Comparison of ENCODE assay signal across 8 mouse cellular contexts in the genomic region with DNA sequence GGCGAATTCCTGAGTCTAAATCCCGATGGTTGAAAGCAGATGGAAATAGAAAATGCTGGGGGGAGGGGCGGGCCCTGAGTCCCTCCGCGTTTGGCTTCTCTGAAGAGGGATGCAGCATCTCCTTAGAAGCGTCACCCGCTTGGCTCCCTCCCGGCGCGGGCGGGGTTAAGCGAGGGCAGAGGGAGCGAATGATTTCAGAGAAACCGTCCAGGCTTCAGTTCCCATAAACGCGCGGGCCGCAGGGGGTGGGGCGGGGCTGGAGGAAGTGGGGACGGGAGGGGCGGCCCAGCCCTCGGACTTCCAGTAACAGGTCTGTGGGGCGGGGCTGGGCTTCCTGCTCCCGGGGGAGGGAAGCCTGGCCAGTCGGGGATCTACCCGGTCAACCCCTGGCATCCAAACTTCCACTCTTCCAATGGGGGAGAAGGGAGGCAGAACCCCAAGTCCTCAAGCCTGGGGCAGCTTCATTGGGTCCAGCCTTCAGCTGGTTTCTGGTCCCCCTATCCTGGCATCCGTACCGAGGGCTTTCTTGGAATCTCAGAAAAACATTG. TPM values are rescaled to one million over a fixed set of nuclear protein-coding genes. Genes with fewer than 3 reads are reported as not detected.
DNase-seq lines count a peak whose midpoint lies in the region; ATAC-seq and TF ChIP-seq lines count a peak whose summit lies in the region.

No protein-coding gene starts in this region.

- peak overlapping the region; percentile 71 for H3K9ac ChIP-seq in heart, adult 2 months (ENCODE audit: low read depth, low read length)
- peak overlapping the region; percentile 78 for H3K9ac ChIP-seq in liver, adult 2 months (ENCODE audit: low read depth, low read length)
- H3K9ac ChIP-seq in midbrain, postnatal 0 days (replicated peaks; ENCODE audit: low read length, poor library complexity, severe bottlenecking) = peak overlapping the region; percentile 56
- no peak overlapping the region for H3K9ac ChIP-seq in stomach, embryonic 14.5 days (replicated peaks; ENCODE audit: low read depth, low read length)

- peak overlapping the region; percentile 80 for H3K4me2 ChIP-seq in midbrain, postnatal 0 days (ENCODE audit: low read depth, low read length, poor library complexity, severe bottlenecking)
- H3K4me2 ChIP-seq in stomach, embryonic 14.5 days (replicated peaks; ENCODE audit: low read depth, low read length) = peak overlapping the region; percentile 50

- peak overlapping the region; percentile 86 for H3K27ac ChIP-seq in heart, adult 2 months
- H3K27ac ChIP-seq in liver, adult 2 months (replicated peaks; ENCODE audit: insufficient read depth, low read depth, low read length) = peak overlapping the region; percentile 78
- H3K27ac ChIP-seq in midbrain, postnatal 0 days (ENCODE audit: low read depth, low read length) = no peak overlapping the region
- H3K27ac ChIP-seq in stomach, embryonic 14.5 days (ENCODE audit: low read length) = peak overlapping the region; percentile 73

- 0 out of 2 replicates have a peak, but pooled peaks have one; percentile 38 for TF ChIP-seq EP300 in heart, adult 2 months (IDR thresholded peaks at IDR 0.05; ENCODE audit: insufficient read depth, low read depth, low read length)

- no peak for ATAC-seq in cerebellum, adult (ENCODE audit: insufficient number of reproducible peaks, low FRiP score, low TSS enrichment)
- ATAC-seq in midbrain, postnatal 0 days (ENCODE audit: low FRiP score) = peak; percentile 45
- peak; percentile 58 for ATAC-seq in stomach, embryonic 14.5 days (ENCODE audit: insufficient number of reproducible peaks, insufficient read depth, low FRiP score, low read depth)

- intact Hi-C loops in heart, adult 2 months (cut with DNase I) = no loop called here

- no peaks in the 10 kb centered on the region for H3K27me3 ChIP-seq in heart, adult 2 months (ENCODE audit: control insufficient read depth, insufficient read depth, low read length)
- no peaks in the 10 kb centered on the region for H3K27me3 ChIP-seq in liver, adult 2 months (ENCODE audit: control insufficient read depth, insufficient read depth, low read length)
- peaks cover 11% of the 10 kb centered on the region for H3K27me3 ChIP-seq in midbrain, postnatal 0 days (ENCODE audit: insufficient read depth, low read length)
- no peaks in the 10 kb centered on the region for H3K27me3 ChIP-seq in stomach, embryonic 14.5 days (ENCODE audit: control insufficient read depth, insufficient read depth, low read length)

- no peaks in the 10 kb centered on the region for H3K36me3 ChIP-seq in heart, adult 2 months (ENCODE audit: control insufficient read depth, insufficient read depth, low read length)
- peaks cover 23% of the 10 kb centered on the region for H3K36me3 ChIP-seq in liver, adult 2 months (ENCODE audit: control insufficient read depth, insufficient read depth, low read length)
- H3K36me3 ChIP-seq in midbrain, postnatal 0 days (ENCODE audit: insufficient read depth, low read length) = no peaks in the 10 kb centered on the region
- H3K36me3 ChIP-seq in stomach, embryonic 14.5 days (ENCODE audit: control insufficient read depth, insufficient read depth, low read length) = no peaks in the 10 kb centered on the region

- peak; percentile 25 to 67 for DNase-seq in cerebellum, postnatal 25 days
- DNase-seq in embryo, embryonic 11.5 days (ENCODE audit: low read depth, low spot score) = peak; percentile 48
- peak; percentile 89 to 93 for DNase-seq in heart, adult 2 months
- DNase-seq in kidney, adult 18-20 months = peak; percentile 89
- peak; percentile 75 for DNase-seq in liver, adult 2 months (ENCODE audit: extremely low read depth, low read depth, low spot score)
- peak; percentile 52 for DNase-seq in midbrain, postnatal 0 days (ENCODE audit: low spot score)

- H3K4me1 ChIP-seq in heart, adult 2 months (ENCODE audit: control insufficient read depth, insufficient read depth, low read length) = peaks cover 7% of the 10 kb centered on the region
- H3K4me1 ChIP-seq in liver, adult 2 months (ENCODE audit: control insufficient read depth, insufficient read depth, low read length) = peaks cover 27% of the 10 kb centered on the region
- H3K4me1 ChIP-seq in midbrain, postnatal 0 days (ENCODE audit: insufficient read depth, low read length) = peaks cover 6% of the 10 kb centered on the region; the same call in 1 of the 2 replicates
- peaks cover 23% of the 10 kb centered on the region for H3K4me1 ChIP-seq in stomach, embryonic 14.5 days (ENCODE audit: control insufficient read depth, insufficient read depth, low read length)

- no peaks in the 10 kb centered on the region for H3K9me3 ChIP-seq in midbrain, postnatal 0 days (ENCODE audit: low read length)
- no peaks in the 10 kb centered on the region; the same call in 1 of the 2 replicates for H3K9me3 ChIP-seq in stomach, embryonic 14.5 days (ENCODE audit: control insufficient read depth, low read depth, low read length)

- WGBS in heart, adult 2 months = under 1% methylated on average over 27 of the region's 28 CpGs
- 2% methylated on average over 28 of the region's 28 CpGs for WGBS in liver, adult 2 months
- 3% methylated on average over 28 of the region's 28 CpGs for WGBS in midbrain, postnatal 0 days
- WGBS in stomach, embryonic 14.5 days = 1% methylated on average over 28 of the region's 28 CpGs

- TF ChIP-seq POLR2A in heart, adult 2 months (IDR thresholded peaks at IDR 0.05; ENCODE audit: insufficient read depth, low read depth, low read length) = peak; percentile 65
- peak; percentile 69 for TF ChIP-seq POLR2A in liver, adult 2 months (IDR thresholded peaks at IDR 0.05; ENCODE audit: extremely low read depth, insufficient read depth, low read length)

- peak overlapping the region; percentile 56 for H3K4me3 ChIP-seq in heart, adult 2 months
- H3K4me3 ChIP-seq in liver, adult 2 months (ENCODE audit: insufficient read depth, low read depth, low read length) = peak overlapping the region; percentile 66
- H3K4me3 ChIP-seq in midbrain, postnatal 0 days (ENCODE audit: low read depth, low read length) = peak overlapping the region; percentile 43
- peak overlapping the region; percentile 33 for H3K4me3 ChIP-seq in stomach, embryonic 14.5 days (ENCODE audit: low read depth, low read length)

- no peak for TF ChIP-seq CTCF in heart, adult 2 months (IDR thresholded peaks at IDR 0.05)
- no peak for TF ChIP-seq CTCF in liver, adult 2 months (IDR thresholded peaks at IDR 0.05; ENCODE audit: low read depth, low read length)
- no peak for TF ChIP-seq CTCF in midbrain, postnatal 0 days (IDR thresholded peaks at IDR 0.05)

- no peaks in the 10 kb centered on the region for H3K79me2 ChIP-seq in heart, adult 2 months (replicated peaks; ENCODE audit: control insufficient read depth, insufficient read depth, low read length)
- no peaks in the 10 kb centered on the region; the same call in 1 of the 2 replicates for H3K79me2 ChIP-seq in liver, adult 2 months (ENCODE audit: control insufficient read depth, insufficient read depth, low read length)

RNA-seq across cellular contexts. Expression of gene Bcl3, which starts 6.3 kb away (rescaled TPM):
- total RNA-seq in heart, adult 2 months (2021) = 1 to 10 TPM; 3.5 to 6.1 TPM
- 11.9 and 14.0 TPM in 2 replicates for polyA plus RNA-seq in heart, adult 2 months (2012; rRNA removed)
- total RNA-seq in liver, adult 2 months (2014; rRNA removed) = 3.0 and 7.4 TPM in 2 replicates
- 72.8 and 76.8 TPM in 2 replicates for polyA plus RNA-seq in liver, adult 2 months (2012; rRNA removed)
- total RNA-seq in midbrain, postnatal 0 days (2014; rRNA removed) = 0.55 and 0.66 TPM in 2 replicates
- 0.93 and 1.3 TPM in 2 replicates for polyA plus RNA-seq in midbrain, postnatal 0 days (2015; fragmentation: Nextera tagmentation; extraction: Ambion mirVana)
- 10.7 and 11.5 TPM in 2 replicates for polyA plus RNA-seq in stomach, embryonic 14.5 days (2014; fragmentation: Nextera tagmentation; extraction: Ambion mirVana)

RNA-seq across cellular contexts. Expression of gene Cblc, which starts 19.7 kb away (rescaled TPM):
- total RNA-seq in heart, adult 2 months (2021) = under 1 TPM; 0.63 to 0.77 TPM
- polyA plus RNA-seq in heart, adult 2 months (2012; rRNA removed) = 0.41 and 1.2 TPM in 2 replicates
- total RNA-seq in liver, adult 2 months (2014; rRNA removed) = 17.4 and 17.8 TPM in 2 replicates
- 23.0 and 23.5 TPM in 2 replicates for polyA plus RNA-seq in liver, adult 2 months (2012; rRNA removed)
- total RNA-seq in midbrain, postnatal 0 days (2014; rRNA removed) = 0.71 and 1.8 TPM in 2 replicates
- polyA plus RNA-seq in midbrain, postnatal 0 days (2015; fragmentation: Nextera tagmentation; extraction: Ambion mirVana) = 0.70 and 1.2 TPM in 2 replicates
- polyA plus RNA-seq in stomach, embryonic 14.5 days (2014; fragmentation: Nextera tagmentation; extraction: Ambion mirVana) = 15.1 and 17.7 TPM in 2 replicates

RNA-seq across cellular contexts. Expression of gene Gm19345, which starts 35.5 kb away (rescaled TPM):
- not detected for total RNA-seq in heart, adult 2 months (2021)
- not detected in 2 replicates for polyA plus RNA-seq in heart, adult 2 months (2012; rRNA removed)
- total RNA-seq in liver, adult 2 months (2014; rRNA removed) = not detected in 2 replicates
- polyA plus RNA-seq in liver, adult 2 months (2012; rRNA removed) = 0.11 TPM in 1 of 2 replicates, not detected in the other
- total RNA-seq in midbrain, postnatal 0 days (2014; rRNA removed) = 31.6 and 44.4 TPM in 2 replicates
- polyA plus RNA-seq in midbrain, postnatal 0 days (2015; fragmentation: Nextera tagmentation; extraction: Ambion mirVana) = 21.6 and 25.8 TPM in 2 replicates
- not detected in 2 replicates for polyA plus RNA-seq in stomach, embryonic 14.5 days (2014; fragmentation: Nextera tagmentation; extraction: Ambion mirVana)

RNA-seq across cellular contexts. Expression of gene Ceacam16, which starts 44.8 kb away (rescaled TPM):
- total RNA-seq in heart, adult 2 months (2021) = under 1 TPM in 1 of 2 experiments, not detected in 1; 0.14 TPM
- 0.35 and 0.66 TPM in 2 replicates for polyA plus RNA-seq in heart, adult 2 months (2012; rRNA removed)
- total RNA-seq in liver, adult 2 months (2014; rRNA removed) = 0.09 and 0.34 TPM in 2 replicates
- 0.09 and 0.11 TPM in 2 replicates for polyA plus RNA-seq in liver, adult 2 months (2012; rRNA removed)
- not detected in 2 replicates for total RNA-seq in midbrain, postnatal 0 days (2014; rRNA removed)
- polyA plus RNA-seq in midbrain, postnatal 0 days (2015; fragmentation: Nextera tagmentation; extraction: Ambion mirVana) = 0.90 and 1.5 TPM in 2 replicates
- not detected in 2 replicates for polyA plus RNA-seq in stomach, embryonic 14.5 days (2014; fragmentation: Nextera tagmentation; extraction: Ambion mirVana)

RNA-seq across cellular contexts. Expression of gene Bcam, which starts 45.5 kb away (rescaled TPM):
- 100 to 1,000 TPM; 190 to 214 TPM for total RNA-seq in heart, adult 2 months (2021)
- polyA plus RNA-seq in heart, adult 2 months (2012; rRNA removed) = 240 and 262 TPM in 2 replicates
- 2.3 and 2.5 TPM in 2 replicates for total RNA-seq in liver, adult 2 months (2014; rRNA removed)
- polyA plus RNA-seq in liver, adult 2 months (2012; rRNA removed) = 4.8 and 5.4 TPM in 2 replicates
- total RNA-seq in midbrain, postnatal 0 days (2014; rRNA removed) = 32.6 and 33.5 TPM in 2 replicates
- 18.7 and 22.0 TPM in 2 replicates for polyA plus RNA-seq in midbrain, postnatal 0 days (2015; fragmentation: Nextera tagmentation; extraction: Ambion mirVana)
- 156 and 164 TPM in 2 replicates for polyA plus RNA-seq in stomach, embryonic 14.5 days (2014; fragmentation: Nextera tagmentation; extraction: Ambion mirVana)

Comparison
In these comparisons a context has a peak if more than half of its experiments do, and no peak if none do; other contexts are left out.
1. RNA of gene Gm19345, which starts 35.5 kb away (polyA plus RNA-seq): 21.6 to 25.8 TPM in midbrain, postnatal 0 days; not detected in stomach, embryonic 14.5 days, 0.11 TPM in liver, adult 2 months and not detected in heart, adult 2 months; every median in the first group is over 10 times any median in the second.
2. Peak in every context shown above with its lines, with median percentiles within 50 percentile points of each other: DNase-seq and H3K4me3 ChIP-seq.